Mouse (Mus musculus) cerebellum, adult 2 months (tissue): ENCODE measurements around the gene Lamp2.

ENCODE experiments used
- CTCF ChIP-seq: fragments of 200-500 bp; IDR thresholded peaks from 2 replicates; pipeline ENCODE4 v1.5.1; 2011; ENCODE audit warnings: low read depth, mild to moderate bottlenecking, control low read depth, low read length, moderate library complexity, borderline replicate concordance; ENCODE audit not compliant: insufficient read depth
- POLR2A ChIP-seq: fragments of 200-500 bp; IDR thresholded peaks from 2 replicates; pipeline ENCODE4 v1.6.1; 2011; ENCODE audit warnings: low read length, control low read depth, borderline replicate concordance; ENCODE audit not compliant: insufficient read depth

GRCm38 (mm10) chrX:38462101-38462500, 5.8 kb upstream of the Lamp2 start:
- TF ChIP-seq POLR2A, result no peak
- TF ChIP-seq CTCF, result no peak
